Mouse (Mus musculus) MEL (cell line): Measurements from ENCODE around the gene Serpinb7.

Source experiments
- CTCF ChIP-seq, 3 experiments: IDR thresholded peaks in 2 of 3; conservative IDR thresholded peaks in 1 of 3; 2 replicates each; pipeline ENCODE4 v1.5.1; 2011 to 2012; ENCODE audit warnings: low read length in 3 of 3, low read depth in 2 of 3, mild to moderate bottlenecking in 2 of 3, improper control_type of control experiment in 1 of 3, inconsistent platforms in 1 of 3, mixed read lengths in 1 of 3, moderate library complexity in 1 of 3; ENCODE audit not compliant: control insufficient read depth in 1 of 3, insufficient read depth in 1 of 3, poor library complexity in 1 of 3, severe bottlenecking in 1 of 3
- POLR2A ChIP-seq, 2 experiments: IDR thresholded peaks; 2 replicates each; pipeline ENCODE4 v1.6.1; 2011 to 2012; ENCODE audit warnings: low read length in 2 of 2, mild to moderate bottlenecking in 2 of 2, control low read depth in 1 of 2, improper control_type of control experiment in 1 of 2, low read depth in 1 of 2, moderate library complexity in 1 of 2; ENCODE audit not compliant: control insufficient read depth in 1 of 2, insufficient read depth in 1 of 2, poor library complexity in 1 of 2
- RAD21 ChIP-seq: IDR thresholded peaks from 2 replicates; pipeline ENCODE4 v1.6.1; 2011; ENCODE audit warnings: mild to moderate bottlenecking, low read depth, low read length, improper control_type of control experiment

DNA sequence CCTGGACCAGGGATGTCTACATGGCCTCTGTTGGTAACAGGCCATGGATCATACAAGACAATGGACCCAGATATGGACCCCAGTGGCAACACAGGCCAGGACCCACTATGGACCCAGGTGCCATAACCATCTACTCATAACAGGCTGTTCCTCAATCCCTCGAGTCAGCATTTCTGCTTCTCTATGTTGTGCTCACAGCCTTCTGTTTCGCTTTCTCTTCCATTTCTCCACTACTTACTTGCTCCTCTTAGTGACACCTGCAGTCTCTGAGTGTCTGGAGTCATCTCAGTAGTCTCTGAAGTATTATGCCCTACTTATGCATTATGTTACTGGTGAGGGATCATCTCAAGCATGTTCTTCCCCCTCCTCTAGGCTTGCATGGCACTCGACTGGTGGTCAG is 40.0 kb downstream of the Serpinb7 start:
- TF ChIP-seq CTCF (IDR thresholded peaks at IDR 0.05 in 2 of 3, conservative IDR thresholded peaks at IDR 0.05 in 1 of 3; ENCODE audit: control insufficient read depth in 1 of 3, insufficient read depth in 1 of 3, low read depth in 2 of 3, low read length in 3 of 3, poor library complexity in 1 of 3, severe bottlenecking in 1 of 3) (no peak), RAD21 (no peak), POLR2A (IDR thresholded peaks at IDR 0.05; ENCODE audit: control insufficient read depth in 1 of 2, insufficient read depth in 1 of 2, low read depth in 1 of 2, low read length in 2 of 2, poor library complexity in 1 of 2) (no peak)
